Mouse (Mus musculus): Measurements from ENCODE around the gene Gdnf. TPM values are rescaled to one million over a fixed set of nuclear protein-coding genes. Genes with fewer than 3 reads are reported as not detected.

Gene Gdnf
- polyA plus RNA-seq, 1 experiment: 2.8 TPM

DNA sequence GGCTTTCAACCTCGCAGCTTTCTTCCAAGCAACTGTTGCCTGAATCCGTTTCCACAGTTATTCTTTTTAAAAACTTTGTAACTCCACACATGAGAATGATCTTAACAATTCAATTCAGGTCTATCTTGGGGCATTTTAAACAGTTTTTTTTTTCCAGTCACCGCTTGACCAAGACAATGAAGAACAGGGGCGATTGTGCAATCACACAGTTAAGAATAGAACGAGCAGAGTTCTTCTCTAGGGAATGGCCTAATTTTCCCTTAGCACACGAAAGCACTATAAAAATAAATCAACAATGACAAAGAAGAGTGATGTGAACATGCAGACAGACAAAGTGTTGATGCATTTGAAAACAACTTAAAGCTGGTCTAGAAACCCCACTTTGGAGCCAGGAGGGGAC, 65.2 kb downstream of the Gdnf start:
- Histone ChIP-seq H3K36me3 (ENCODE audit: control insufficient read depth, insufficient read depth) (peaks cover 5% of the 10 kb centered on the region), H3K79me2 (ENCODE audit: control insufficient read depth, insufficient read depth) (no peaks in the 10 kb centered on the region), H3K4me3 (no peak overlapping the region), H3K27me3 (ENCODE audit: control insufficient read depth, insufficient read depth, insufficient read length) (no peaks in the 10 kb centered on the region), H3ac (ENCODE audit: control insufficient read depth, insufficient read length) (no peak overlapping the region), H3K4me2 (ENCODE audit: low read depth) (no peak overlapping the region)
- TF ChIP-seq MYOG (IDR thresholded peaks at IDR 0.05; ENCODE audit: control insufficient read depth in 1 of 3, insufficient read depth in 1 of 3, insufficient read length in 2 of 3, low read depth in 2 of 3) (no peak), MAX (IDR thresholded peaks at IDR 0.05; ENCODE audit: low read depth) (no peak), MYOD1 (IDR thresholded peaks at IDR 0.05; ENCODE audit: control insufficient read depth in 1 of 3, insufficient read length in 2 of 3, low read depth in 2 of 3) (no peak), POLR2AphosphoS2 (IDR thresholded peaks at IDR 0.05; ENCODE audit: insufficient read length, low read depth) (no peak), POLR2A (IDR thresholded peaks at IDR 0.05; ENCODE audit: insufficient read length, low read depth) (no peak), TCF12 (IDR thresholded peaks at IDR 0.05; ENCODE audit: insufficient read depth, poor library complexity, severe bottlenecking) (no peak), CEBPB (IDR thresholded peaks at IDR 0.05; ENCODE audit: insufficient read depth, poor library complexity, severe bottlenecking) (peak; percentile 92)

DNA sequence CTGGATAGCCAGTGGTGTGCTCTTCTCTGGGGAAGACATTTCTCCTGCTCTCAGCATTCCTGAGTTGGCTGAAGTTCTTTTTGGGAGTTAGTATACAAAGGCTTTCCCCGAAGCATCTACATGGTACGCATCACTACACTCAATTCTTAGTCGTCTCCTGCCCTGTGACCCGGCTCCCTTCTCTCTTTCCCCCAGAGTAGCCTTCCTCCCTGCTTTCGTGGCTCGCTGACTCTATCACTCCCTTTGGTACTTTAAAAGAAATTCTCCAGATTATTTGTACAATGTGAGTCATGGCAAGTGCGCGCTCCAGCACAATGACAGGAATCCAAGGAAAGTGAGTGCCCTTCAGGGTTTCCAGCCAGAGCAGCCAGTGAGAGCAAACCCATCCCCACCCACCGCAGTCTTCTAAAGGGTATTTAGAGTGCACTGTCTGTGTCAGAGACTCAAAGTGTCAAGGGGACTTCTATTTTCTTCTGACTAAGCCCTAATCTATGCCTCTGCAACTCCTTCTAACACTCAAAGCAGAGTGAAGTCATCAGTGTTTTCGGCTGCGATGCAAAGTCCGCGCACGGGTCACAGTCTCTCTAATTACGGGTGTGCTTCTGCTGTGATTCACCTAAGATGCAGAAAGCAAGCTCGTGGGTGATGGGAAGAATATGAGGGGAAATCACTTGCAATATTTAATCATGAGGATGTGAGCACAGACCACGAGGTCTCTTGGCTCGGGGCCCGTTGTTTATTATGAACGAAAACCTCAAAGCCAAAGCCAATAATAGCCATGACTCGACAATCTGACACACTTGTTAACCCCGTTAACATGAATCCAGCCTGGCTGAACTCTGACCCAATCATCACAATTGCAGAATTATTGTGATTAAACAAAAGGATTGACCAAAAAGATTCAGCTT, 67.2 kb downstream of the Gdnf start:
- Histone ChIP-seq H3K36me3 (ENCODE audit: control insufficient read depth, insufficient read depth) (peaks cover under 1% of the 10 kb centered on the region), H3K4me3 (peak overlapping the region; percentile 1), H3K4me2 (ENCODE audit: low read depth) (peak overlapping the region; percentile 68), H3K79me2 (ENCODE audit: control insufficient read depth, insufficient read depth) (no peaks in the 10 kb centered on the region), H3K27me3 (ENCODE audit: control insufficient read depth, insufficient read depth, insufficient read length) (no peaks in the 10 kb centered on the region), H3ac (ENCODE audit: control insufficient read depth, insufficient read length) (no peak overlapping the region)
- TF ChIP-seq SRF (IDR thresholded peaks at IDR 0.05; ENCODE audit: control insufficient read depth, insufficient read length, low read depth) (no peak), POLR2AphosphoS2 (IDR thresholded peaks at IDR 0.05; ENCODE audit: insufficient read length, low read depth) (no peak), MYOG (IDR thresholded peaks at IDR 0.05; ENCODE audit: control insufficient read depth in 1 of 3, insufficient read depth in 1 of 3, insufficient read length in 2 of 3, low read depth in 2 of 3) (no peak), E2F4 (IDR thresholded peaks at IDR 0.05; ENCODE audit: insufficient read depth) (no peak), POLR2A (IDR thresholded peaks at IDR 0.05; ENCODE audit: insufficient read length, low read depth) (no peak), USF1 (IDR thresholded peaks at IDR 0.05; ENCODE audit: low read depth) (peak; percentile 62), CEBPB (IDR thresholded peaks at IDR 0.05; ENCODE audit: insufficient read depth, poor library complexity, severe bottlenecking) (peak; percentile 64; the same call in 1 of the 2 replicates), MYOD1 (IDR thresholded peaks at IDR 0.05; ENCODE audit: control insufficient read depth in 1 of 3, insufficient read length in 2 of 3, low read depth in 2 of 3) (no peak), MAX (IDR thresholded peaks at IDR 0.05; ENCODE audit: low read depth) (peak; percentile 57), TCF3 (IDR thresholded peaks at IDR 0.05; ENCODE audit: insufficient read length, low read depth) (no peak), REST (IDR thresholded peaks at IDR 0.05; ENCODE audit: insufficient read depth, insufficient read length) (no peak), TCF12 (IDR thresholded peaks at IDR 0.05; ENCODE audit: insufficient read depth, poor library complexity, severe bottlenecking) (no peak)

DNA sequence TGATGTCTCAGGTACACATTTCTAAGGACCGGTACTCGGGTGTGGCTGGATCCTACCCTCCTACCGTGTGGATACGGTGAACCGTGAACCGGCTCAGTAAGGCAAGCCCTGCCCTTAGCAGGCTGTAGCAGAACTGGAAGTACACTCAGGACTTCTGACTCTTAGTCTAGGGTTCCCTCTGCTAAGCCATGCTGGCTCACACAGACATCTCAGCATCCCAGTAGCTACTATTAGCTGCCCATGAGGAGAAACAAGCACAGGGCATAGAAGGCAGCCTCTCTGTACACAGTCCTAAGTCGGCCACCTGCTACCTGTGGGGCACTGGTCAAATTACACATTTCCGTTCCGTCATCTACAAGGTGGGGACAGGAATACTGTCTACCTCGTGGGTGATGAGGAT, 68.2 kb downstream of the Gdnf start:
- Histone ChIP-seq H3ac (ENCODE audit: control insufficient read depth, insufficient read length) (no peak overlapping the region), H3K4me3 (no peak overlapping the region), H3K79me2 (ENCODE audit: control insufficient read depth, insufficient read depth) (no peaks in the 10 kb centered on the region), H3K27me3 (ENCODE audit: control insufficient read depth, insufficient read depth, insufficient read length) (no peaks in the 10 kb centered on the region), H3K36me3 (ENCODE audit: control insufficient read depth, insufficient read depth) (peaks cover 4% of the 10 kb centered on the region), H3K4me2 (ENCODE audit: low read depth) (peak overlapping the region; percentile 68)
- no peak for TF ChIP-seq MYOD1 (IDR thresholded peaks at IDR 0.05; ENCODE audit: control insufficient read depth in 1 of 3, insufficient read length in 2 of 3, low read depth in 2 of 3)
- no peak for TF ChIP-seq POLR2A (IDR thresholded peaks at IDR 0.05; ENCODE audit: insufficient read length, low read depth)
- TF ChIP-seq TCF3 (IDR thresholded peaks at IDR 0.05; ENCODE audit: insufficient read length, low read depth): no peak
- TF ChIP-seq CEBPB (IDR thresholded peaks at IDR 0.05; ENCODE audit: insufficient read depth, poor library complexity, severe bottlenecking): no peak
- no peak for TF ChIP-seq MAX (IDR thresholded peaks at IDR 0.05; ENCODE audit: low read depth)
- TF ChIP-seq POLR2AphosphoS2 (IDR thresholded peaks at IDR 0.05; ENCODE audit: insufficient read length, low read depth): no peak
- no peak for TF ChIP-seq USF1 (IDR thresholded peaks at IDR 0.05; ENCODE audit: low read depth)
- TF ChIP-seq MYOG (IDR thresholded peaks at IDR 0.05; ENCODE audit: control insufficient read depth in 1 of 3, insufficient read depth in 1 of 3, insufficient read length in 2 of 3, low read depth in 2 of 3): no peak
- TF ChIP-seq E2F4 (IDR thresholded peaks at IDR 0.05; ENCODE audit: insufficient read depth): no peak
- no peak for TF ChIP-seq TCF12 (IDR thresholded peaks at IDR 0.05; ENCODE audit: insufficient read depth, poor library complexity, severe bottlenecking)
- no peak for TF ChIP-seq REST (IDR thresholded peaks at IDR 0.05; ENCODE audit: insufficient read depth, insufficient read length)
- no peak for TF ChIP-seq SRF (IDR thresholded peaks at IDR 0.05; ENCODE audit: control insufficient read depth, insufficient read length, low read depth)

DNA sequence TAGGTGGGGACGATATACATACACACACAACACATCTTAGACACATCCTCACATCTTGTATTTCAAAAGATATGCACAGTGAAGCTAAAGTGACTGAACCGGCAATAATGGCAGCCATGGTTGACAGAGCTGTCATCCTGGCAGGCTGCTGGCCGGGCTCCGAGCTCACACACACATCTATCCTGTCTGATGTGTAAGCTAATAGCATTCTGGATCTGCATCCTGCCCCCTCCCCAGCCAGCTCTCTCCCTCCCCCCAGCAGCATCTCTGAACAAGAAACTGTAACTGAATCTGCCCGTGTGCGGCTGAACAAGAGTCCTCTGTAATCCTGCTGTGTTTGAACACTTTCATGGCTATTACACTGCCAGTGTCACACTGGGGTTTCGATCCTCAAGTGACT, 69.3 kb downstream of the Gdnf start:
- Histone ChIP-seq H3K36me3 (ENCODE audit: control insufficient read depth, insufficient read depth) (peaks cover 11% of the 10 kb centered on the region), H3ac (ENCODE audit: control insufficient read depth, insufficient read length) (no peak overlapping the region), H3K4me2 (ENCODE audit: low read depth) (no peak overlapping the region), H3K27me3 (ENCODE audit: control insufficient read depth, insufficient read depth, insufficient read length) (no peaks in the 10 kb centered on the region), H3K4me3 (no peak overlapping the region), H3K79me2 (ENCODE audit: control insufficient read depth, insufficient read depth) (no peaks in the 10 kb centered on the region)
- TF ChIP-seq USF1 (IDR thresholded peaks at IDR 0.05; ENCODE audit: low read depth): no peak
- TF ChIP-seq POLR2AphosphoS2 (IDR thresholded peaks at IDR 0.05; ENCODE audit: insufficient read length, low read depth): no peak
- TF ChIP-seq MYOD1 (IDR thresholded peaks at IDR 0.05; ENCODE audit: control insufficient read depth in 1 of 3, insufficient read length in 2 of 3, low read depth in 2 of 3): no peak
